Mouse (Mus musculus) heart, postnatal 0 days (tissue): ENCODE measurements around the gene Limch1.

ENCODE experiments used
- CTCF ChIP-seq: IDR thresholded peaks from 2 replicates; pipeline ENCODE4 v1.5.1; 2016; ENCODE audit warnings: antibody characterized with exemption, control low read depth, low read depth
- EP300 ChIP-seq: IDR thresholded peaks from 2 replicates; pipeline ENCODE4 v1.6.1; 2016; ENCODE audit warnings: antibody characterized with exemption, low read depth

DNA sequence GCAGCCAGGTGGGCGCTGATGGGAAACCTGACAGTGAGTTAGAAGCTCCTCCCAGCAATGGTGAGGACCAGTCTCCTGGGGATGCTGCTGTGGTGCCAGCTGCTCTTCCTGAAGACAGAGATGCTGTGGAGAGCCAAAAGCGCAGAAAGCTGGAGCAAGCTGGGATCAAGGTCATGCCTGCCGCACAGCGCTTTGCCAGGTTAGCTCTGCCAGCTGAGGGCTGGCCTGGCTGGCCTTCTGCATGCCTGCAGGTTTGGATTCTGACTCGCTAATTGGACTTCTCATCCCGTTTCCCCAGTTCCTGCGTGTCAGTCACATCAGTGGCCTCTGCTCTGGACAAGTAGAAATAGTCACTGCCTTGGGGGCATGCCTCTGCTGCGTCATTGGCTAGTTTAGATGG, 230.0 kb downstream of the Limch1 start:
- no peak for TF ChIP-seq CTCF
- TF ChIP-seq EP300 = no peak
